8 mouse cellular contexts compared by ENCODE assay signal in the genomic region with DNA sequence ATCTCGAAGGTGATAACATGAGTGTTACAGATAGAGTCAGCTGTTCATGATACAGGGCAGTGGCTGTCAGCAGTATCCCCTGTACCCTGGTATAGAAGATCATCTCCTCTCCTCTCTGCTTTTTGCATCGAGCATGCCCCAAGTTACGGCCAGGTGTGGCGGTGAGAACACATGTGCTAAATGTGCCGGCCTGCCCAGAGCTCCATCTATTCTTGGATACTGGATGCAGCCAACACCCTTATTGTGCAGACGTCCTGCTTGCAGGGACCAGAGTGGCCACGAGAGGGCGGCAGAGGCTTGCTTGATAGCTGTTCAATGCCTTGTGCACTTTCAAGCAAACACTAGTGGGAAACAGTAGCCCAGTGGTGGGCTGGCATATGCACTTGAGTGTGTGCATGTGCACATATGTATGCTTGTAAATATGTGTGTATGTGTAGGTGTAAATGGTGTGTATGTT. TPM values are rescaled to one million over a fixed set of nuclear protein-coding genes. Genes with fewer than 3 reads are reported as not detected.
DNase-seq lines count a peak whose midpoint lies in the region; ATAC-seq lines count a peak whose summit lies in the region.

No protein-coding gene starts in this region.

- ATAC-seq in inflammation-experienced regulatory T-cells, adult 6 months: peak; percentile 92

- intact Hi-C loops in gastrocnemius, postnatal 14 days (cut with DNase I; ENCODE audit: low total_unique reads): loop anchor here (5.0 kb wide), 1 partner anchor 74 kb away; no protein-coding TSS in a partner anchor
- intact Hi-C loops in left cerebral cortex, postnatal 10 days (cut with DNase I): loop anchor here (2.0 to 10.0 kb wide), 2 partner anchors 173 to 351 kb away; no protein-coding TSS in a partner anchor

- DNase-seq in adipocyte (ENCODE audit: low spot score): peak; percentile 92
- peak; percentile 97 for DNase-seq in embryo, embryonic 10 days (ENCODE audit: low spot score)
- peak; percentile 93 for DNase-seq in gastrocnemius, postnatal 14 days
- peak; percentile 93 to 95 for DNase-seq in left cerebral cortex, postnatal 10 days (ENCODE audit: extremely low spot score in 1 of 2, low spot score in 2 of 2)
- DNase-seq in mesoderm, embryonic 11.5 days (ENCODE audit: low read depth, low spot score): peak; percentile 92
- DNase-seq in right cerebral cortex, postnatal 36 days (ENCODE audit: low spot score in 2 of 2): peak; percentile 93 to 96
- peak; percentile 78 for DNase-seq in yolk sac, embryonic 10.5 days (ENCODE audit: low spot score)

RNA-seq across cellular contexts. Expression of a gene that starts 16.8 kb away (rescaled TPM):
- total RNA-seq in gastrocnemius, postnatal 14 days (2021): 10 to 100 TPM; 40.7 to 43.1 TPM
- 10 to 100 TPM; 51.4 to 56.7 (median 52.3) TPM for polyA plus RNA-seq in inflammation-experienced regulatory T-cells, adult 6 months (2017; shearing (Covaris generic))
- 10 to 100 TPM; 65.2 to 66.3 TPM for total RNA-seq in left cerebral cortex, postnatal 10 days (2021)

RNA-seq across cellular contexts. Expression of a gene that starts 17.2 kb away (rescaled TPM):
- total RNA-seq in gastrocnemius, postnatal 14 days (2021): 10 to 100 TPM; 13.4 to 14.4 TPM
- 10 to 100 TPM; 15.9 to 21.2 (median 20.4) TPM for polyA plus RNA-seq in inflammation-experienced regulatory T-cells, adult 6 months (2017; shearing (Covaris generic))
- 10 to 100 TPM; 24.1 to 27.4 TPM for total RNA-seq in left cerebral cortex, postnatal 10 days (2021)

RNA-seq across cellular contexts. Expression of a gene that starts 55.1 kb away (rescaled TPM):
- 1 to 10 TPM; 2.7 to 3.1 TPM for total RNA-seq in gastrocnemius, postnatal 14 days (2021)
- 10 to 100 TPM; 11.2 to 23.9 (median 17.4) TPM for polyA plus RNA-seq in inflammation-experienced regulatory T-cells, adult 6 months (2017; shearing (Covaris generic))
- 1 to 10 TPM; 7.6 to 8.4 TPM for total RNA-seq in left cerebral cortex, postnatal 10 days (2021)

RNA-seq across cellular contexts. Expression of a gene that starts 55.3 kb away (rescaled TPM):
- 1 to 10 TPM; 2.6 to 5.3 TPM for total RNA-seq in gastrocnemius, postnatal 14 days (2021)
- 1 to 10 TPM in 1 of 3 experiments, under 1 TPM in 2; 0.47 to 1.8 (median 0.86) TPM for polyA plus RNA-seq in inflammation-experienced regulatory T-cells, adult 6 months (2017; shearing (Covaris generic))
- 1 to 10 TPM; 6.2 to 8.7 TPM for total RNA-seq in left cerebral cortex, postnatal 10 days (2021)

Comparison
In these comparisons a context has a peak if more than half of its experiments do, and no peak if none do; other contexts are left out.
1. Peak in every context shown above with its lines: DNase-seq and ATAC-seq.